Mouse (Mus musculus) heart, embryonic 12.5 days (tissue): Measurements from ENCODE around the gene Klhl29. TPM values are rescaled to one million over a fixed set of nuclear protein-coding genes. Genes with fewer than 3 reads are reported as not detected.

ENCODE experiments used
- ATAC-seq: fragments of 200-750 bp; cut with Nextera tagmentation; 2 replicates; pipeline ENCODE4 v1.8.0; 2017; ENCODE audit warnings: moderate TSS enrichment, moderate library complexity; ENCODE audit not compliant: insufficient number of reproducible peaks, low FRiP score
- H3K27ac ChIP-seq: fragments of 300-500 bp; sonication (generic); 2 replicates; pipeline ENCODE4 v1.5.1; 2016; ENCODE audit warnings: mild to moderate bottlenecking, moderate library complexity; ENCODE audit not compliant: poor library complexity, severe bottlenecking
- H3K27me3 ChIP-seq: fragments of 300-500 bp; sonication (generic); replicated peaks from 2 replicates; pipeline ENCODE4 v1.6.1; 2016; ENCODE audit warnings: mild to moderate bottlenecking, moderate library complexity
- H3K36me3 ChIP-seq: fragments of 300-500 bp; sonication (generic); 2 replicates; pipeline ENCODE4 v1.6.1; 2016; ENCODE audit warnings: mild to moderate bottlenecking, moderate library complexity
- H3K4me1 ChIP-seq: fragments of 300-500 bp; sonication (generic); replicated peaks from 2 replicates; pipeline ENCODE4 v1.6.1; 2016; ENCODE audit warnings: mild to moderate bottlenecking
- H3K4me2 ChIP-seq: fragments of 300-500 bp; sonication (generic); 2 replicates; pipeline ENCODE4 v1.6.1; 2016; ENCODE audit warnings: mild to moderate bottlenecking, moderate library complexity
- H3K4me3 ChIP-seq: fragments of 300-500 bp; sonication (generic); 2 replicates; pipeline ENCODE4 v1.5.1; 2016; ENCODE audit warnings: mild to moderate bottlenecking
- H3K9ac ChIP-seq: fragments of 300-500 bp; sonication (generic); 2 replicates; pipeline ENCODE4 v1.6.1; 2016; ENCODE audit warnings: mild to moderate bottlenecking, moderate library complexity
- H3K9me3 ChIP-seq: fragments of 300-500 bp; sonication (generic); replicated peaks from 2 replicates; pipeline ENCODE4 v1.6.1; 2016; ENCODE audit warnings: mild to moderate bottlenecking, moderate library complexity
- WGBS: fragments of 180-500 bp; shearing (Covaris S2); methylation state at CpG from one replicate; pipeline ENCODE4 v1.1.7; 2016; 5-methylcytosine and 5-hydroxymethylcytosine counted together
- polyA plus RNA-seq: library from polyadenylated mRNA; unstranded; fragments of >200 nt; fragmentation: Nextera tagmentation; extraction: Ambion mirVana; gene quantifications from 2 replicates; pipeline ENCODE4 v1.2.1, GENCODE M21; 2016

Gene Klhl29
- polyA plus RNA-seq, 1 experiment from 2014 or later = 0.42 TPM

DNA sequence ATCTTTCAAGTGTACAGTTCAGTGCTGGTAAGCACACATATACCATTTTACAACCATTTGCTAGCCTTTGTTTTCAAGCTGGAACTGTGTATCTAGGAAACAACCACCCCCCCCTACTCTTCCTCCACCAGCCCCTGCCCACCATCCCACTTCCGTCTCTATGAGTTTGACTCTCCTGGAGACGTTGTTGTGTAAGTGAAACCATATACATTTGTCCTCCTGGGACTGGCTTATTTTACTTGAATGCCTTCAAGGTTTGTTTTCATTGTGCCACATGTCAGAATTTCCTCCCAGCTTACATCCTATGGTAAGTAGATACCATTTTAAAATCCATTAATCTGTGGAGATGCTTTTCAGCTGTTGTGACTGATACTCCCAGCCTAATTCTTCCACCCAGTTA lies 267.7 kb downstream of the Klhl29 start:
- Histone ChIP-seq H3K4me2 (no peak overlapping the region), H3K9ac (no peak overlapping the region), H3K27me3 (no peaks in the 10 kb centered on the region), H3K27ac (no peak overlapping the region), H3K36me3 (no peaks in the 10 kb centered on the region), H3K4me3 (no peak overlapping the region), H3K9me3 (no peaks in the 10 kb centered on the region), H3K4me1 (no peaks in the 10 kb centered on the region; the same call in 1 of the 2 replicates)
- WGBS = 61% methylated on average over 2 of the region's 2 CpGs
- no peak for ATAC-seq

DNA sequence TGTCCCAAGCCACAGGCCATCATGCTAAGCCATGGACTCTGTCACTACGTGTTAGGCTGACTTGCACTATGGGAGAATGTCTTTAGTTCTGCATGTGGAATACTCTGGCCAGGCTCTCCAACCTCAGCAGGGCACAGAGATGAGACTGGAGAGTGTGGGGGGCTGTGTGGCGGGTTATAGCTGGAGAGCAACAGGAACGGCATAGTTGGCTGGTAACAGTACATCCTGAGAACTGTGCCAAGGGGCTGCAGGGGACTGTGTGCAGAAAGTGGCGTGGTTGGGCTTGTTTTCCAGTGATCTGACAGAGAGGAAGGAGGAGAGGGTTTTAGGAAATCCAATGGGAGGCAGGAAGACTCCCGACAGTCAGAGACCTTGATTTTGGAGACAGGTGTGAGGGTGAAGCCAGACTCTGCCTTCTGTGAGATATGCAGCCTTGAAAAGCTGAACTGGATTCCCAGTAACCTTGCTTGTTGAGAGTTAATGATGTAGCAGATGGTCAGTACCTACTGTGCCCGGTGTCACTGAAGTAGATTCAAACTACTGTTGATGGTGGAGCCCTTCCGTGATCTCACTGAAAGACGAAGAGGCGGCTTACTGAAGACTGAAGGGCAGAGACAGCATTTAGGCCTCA lies 270.9 kb downstream of the Klhl29 start:
- no peak for ATAC-seq
- Histone ChIP-seq H3K36me3 (no peaks in the 10 kb centered on the region), H3K27ac (no peak overlapping the region), H3K4me3 (no peak overlapping the region), H3K4me2 (no peak overlapping the region), H3K9me3 (no peaks in the 10 kb centered on the region), H3K27me3 (no peaks in the 10 kb centered on the region), H3K9ac (no peak overlapping the region), H3K4me1 (peaks cover 6% of the 10 kb centered on the region; the same call in 1 of the 2 replicates)
- 82% methylated on average over 9 of the region's 9 CpGs for WGBS

DNA sequence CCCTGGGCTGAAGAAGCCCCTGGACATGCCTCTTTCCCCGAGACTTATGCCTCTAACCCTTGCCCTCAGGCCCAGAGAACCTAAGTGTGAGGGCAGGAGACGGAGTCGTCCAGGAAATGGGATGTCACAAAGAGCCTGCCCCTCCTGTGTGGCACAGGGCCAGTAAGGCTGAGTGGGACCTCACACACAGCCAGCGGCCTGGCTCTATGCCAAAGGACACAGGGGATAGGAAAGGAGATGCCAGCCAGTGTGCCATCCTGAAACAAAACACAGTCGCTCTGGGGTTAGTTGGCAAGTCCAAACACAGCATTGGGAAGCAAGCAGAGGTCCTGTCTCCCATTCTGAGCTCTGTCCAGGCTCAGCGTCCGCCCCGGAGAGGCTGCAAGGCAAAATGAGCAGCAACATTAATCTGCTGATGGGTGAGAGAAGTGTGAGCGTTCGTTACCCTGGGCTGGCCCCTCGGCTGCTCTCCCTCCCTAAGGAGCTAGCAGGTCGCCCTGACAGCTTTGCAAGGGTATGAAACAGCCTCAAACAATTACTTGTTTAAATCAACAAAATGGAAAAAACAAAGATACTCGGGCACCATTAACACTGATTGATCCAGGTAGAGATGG lies 274.0 kb downstream of the Klhl29 start:
- Histone ChIP-seq H3K4me3 (no peak overlapping the region), H3K9me3 (no peaks in the 10 kb centered on the region), H3K9ac (no peak overlapping the region), H3K36me3 (no peaks in the 10 kb centered on the region), H3K27ac (no peak overlapping the region), H3K27me3 (no peaks in the 10 kb centered on the region), H3K4me1 (peaks cover 6% of the 10 kb centered on the region; the same call in 1 of the 2 replicates), H3K4me2 (no peak overlapping the region)
- WGBS = 63% methylated on average over 13 of the region's 13 CpGs
- ATAC-seq = 0 out of 2 replicates have a peak, but pooled peaks have one; percentile 18

- Histone ChIP-seq H3K4me3 (no peak overlapping the region), H3K9me3 (no peaks in the 10 kb centered on the region), H3K4me1 (peaks cover 6% of the 10 kb centered on the region; the same call in 1 of the 2 replicates), H3K36me3 (no peaks in the 10 kb centered on the region), H3K27ac (no peak overlapping the region), H3K4me2 (no peak overlapping the region), H3K9ac (no peak overlapping the region), H3K27me3 (no peaks in the 10 kb centered on the region)
- WGBS = 69% methylated on average over 9 of the region's 9 CpGs
- no peak; the same call in 1 of the 2 replicates for ATAC-seq
Measured at GRCm38 (mm10) chr12:5099572-5099971, 275.9 kb downstream of the Klhl29 start.

- Histone ChIP-seq H3K27me3 (no peaks in the 10 kb centered on the region), H3K27ac (no peak overlapping the region), H3K9ac (no peak overlapping the region), H3K4me1 (peaks cover 15% of the 10 kb centered on the region), H3K4me2 (no peak overlapping the region), H3K36me3 (no peaks in the 10 kb centered on the region), H3K4me3 (no peak overlapping the region), H3K9me3 (no peaks in the 10 kb centered on the region)
- ATAC-seq = no peak
- WGBS = 21% methylated on average over 1 of the region's 1 CpGs
Measured at GRCm38 (mm10) chr12:5088639-5089038, 286.8 kb downstream of the Klhl29 start.

DNA sequence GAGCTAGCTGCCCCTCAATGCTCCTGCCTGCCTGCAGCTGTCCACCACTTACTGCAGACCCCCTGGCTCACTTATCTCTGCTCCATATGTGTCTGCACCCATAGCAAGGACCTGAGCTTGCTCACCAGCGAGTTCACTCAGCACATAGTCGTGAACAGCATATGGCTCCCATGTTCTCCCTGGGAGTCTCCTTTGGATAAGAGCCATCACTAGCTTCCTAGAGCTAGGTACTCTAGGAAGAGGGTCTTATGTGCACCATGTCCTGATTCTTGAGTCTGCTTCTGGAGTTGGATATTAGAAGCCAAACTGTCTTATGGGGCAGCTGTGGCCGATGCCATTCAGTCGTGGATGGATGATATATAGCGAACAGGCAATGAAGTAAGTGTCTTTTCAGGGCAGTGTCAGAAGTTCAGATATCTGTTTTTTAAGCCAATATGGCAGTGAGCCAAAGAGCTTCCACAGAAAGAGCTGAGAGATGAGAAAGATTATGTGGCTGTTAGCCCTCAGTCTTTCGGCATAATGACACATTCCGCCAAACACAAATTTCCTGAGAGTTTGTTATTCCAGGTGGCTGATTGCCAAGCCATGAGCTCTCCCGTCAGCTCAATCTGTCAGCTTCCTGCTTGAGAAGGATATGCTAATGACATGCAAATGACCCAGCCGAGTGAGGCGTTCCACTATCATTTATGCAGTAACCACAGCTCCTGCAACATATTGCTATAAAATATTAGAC lies 287.5 kb downstream of the Klhl29 start:
- Histone ChIP-seq H3K27me3 (no peaks in the 10 kb centered on the region), H3K4me3 (no peak overlapping the region), H3K4me2 (peak overlapping the region; percentile 22; the same call in 1 of the 2 replicates), H3K27ac (no peak overlapping the region), H3K4me1 (peaks cover 15% of the 10 kb centered on the region), H3K9me3 (no peaks in the 10 kb centered on the region), H3K9ac (no peak overlapping the region), H3K36me3 (no peaks in the 10 kb centered on the region)
- 34% methylated on average over 10 of the region's 10 CpGs for WGBS
- ATAC-seq = no peak; the same call in 1 of the 2 replicates

- no peak overlapping the region for H3K4me3 ChIP-seq
- H3K9ac ChIP-seq = no peak overlapping the region
- no peaks in the 10 kb centered on the region for H3K27me3 ChIP-seq
- no peak for ATAC-seq
- H3K27ac ChIP-seq = no peak overlapping the region
- peaks cover 15% of the 10 kb centered on the region for H3K4me1 ChIP-seq
- H3K36me3 ChIP-seq = no peaks in the 10 kb centered on the region
- H3K9me3 ChIP-seq = 0 out of 2 replicates have a peak, but pooled peaks cover 4% of the 10 kb centered on the region
- H3K4me2 ChIP-seq = no peak overlapping the region
- WGBS = 90% methylated on average over 5 of the region's 5 CpGs
Measured at GRCm38 (mm10) chr12:5084714-5085113, 290.8 kb downstream of the Klhl29 start.

DNA sequence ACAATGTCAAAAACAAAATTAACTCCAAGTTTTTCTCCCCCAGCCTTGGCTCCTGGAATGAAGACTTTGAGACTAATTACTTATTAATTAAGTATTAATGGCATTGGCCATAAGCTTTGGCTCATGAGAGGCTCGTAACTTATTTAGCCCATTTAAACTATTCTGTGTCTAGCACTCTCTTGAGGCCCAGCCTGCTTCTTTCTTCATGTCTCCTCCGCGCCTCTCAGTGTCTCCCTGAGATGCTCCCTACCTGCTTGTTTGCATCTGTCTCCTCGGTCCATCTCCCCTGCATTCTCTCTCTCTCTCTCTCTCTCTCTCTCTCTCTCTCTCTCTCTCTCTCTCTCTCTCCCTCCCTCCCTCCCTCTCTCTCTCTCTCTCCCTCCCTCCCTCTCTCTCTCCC lies 294.0 kb downstream of the Klhl29 start:
- H3K4me3 ChIP-seq = no peak overlapping the region
- H3K27me3 ChIP-seq = no peaks in the 10 kb centered on the region
- no peaks in the 10 kb centered on the region for H3K4me1 ChIP-seq
- 88% methylated on average over 4 of the region's 4 CpGs for WGBS
- ATAC-seq = no peak
- 0 out of 2 replicates have a peak, but pooled peaks cover 4% of the 10 kb centered on the region for H3K9me3 ChIP-seq
- no peak overlapping the region for H3K4me2 ChIP-seq
- H3K27ac ChIP-seq = no peak overlapping the region
- H3K36me3 ChIP-seq = no peaks in the 10 kb centered on the region
- no peak overlapping the region for H3K9ac ChIP-seq

DNA sequence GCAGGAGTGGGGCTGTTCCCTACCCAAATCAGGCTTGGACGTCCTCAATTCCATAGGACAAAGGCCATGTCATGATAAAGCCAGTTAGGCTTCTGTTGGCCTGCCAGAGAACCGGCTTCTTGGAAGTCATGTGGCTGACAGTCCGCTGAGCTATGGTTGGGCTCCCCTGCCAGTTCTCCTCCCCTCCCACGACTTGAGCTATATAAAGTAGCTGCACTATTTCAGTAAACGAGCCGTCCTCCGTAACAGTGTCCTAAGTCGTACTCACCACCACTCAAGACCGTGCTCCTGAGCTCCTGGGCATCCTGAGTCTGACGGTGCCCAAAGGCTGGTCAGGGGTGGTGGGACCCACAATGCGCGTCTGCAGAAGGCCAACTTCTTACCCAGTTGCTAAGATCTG lies 302.3 kb downstream of the Klhl29 start:
- Histone ChIP-seq H3K9me3 (no peaks in the 10 kb centered on the region), H3K36me3 (no peaks in the 10 kb centered on the region), H3K27me3 (no peaks in the 10 kb centered on the region), H3K4me1 (0 out of 2 replicates have a peak, but pooled peaks cover 7% of the 10 kb centered on the region), H3K4me3 (no peak overlapping the region), H3K9ac (no peak overlapping the region), H3K4me2 (peak overlapping the region; percentile 45), H3K27ac (no peak overlapping the region)
- ATAC-seq = no peak
- 53% methylated on average over 12 of the region's 12 CpGs for WGBS

DNA sequence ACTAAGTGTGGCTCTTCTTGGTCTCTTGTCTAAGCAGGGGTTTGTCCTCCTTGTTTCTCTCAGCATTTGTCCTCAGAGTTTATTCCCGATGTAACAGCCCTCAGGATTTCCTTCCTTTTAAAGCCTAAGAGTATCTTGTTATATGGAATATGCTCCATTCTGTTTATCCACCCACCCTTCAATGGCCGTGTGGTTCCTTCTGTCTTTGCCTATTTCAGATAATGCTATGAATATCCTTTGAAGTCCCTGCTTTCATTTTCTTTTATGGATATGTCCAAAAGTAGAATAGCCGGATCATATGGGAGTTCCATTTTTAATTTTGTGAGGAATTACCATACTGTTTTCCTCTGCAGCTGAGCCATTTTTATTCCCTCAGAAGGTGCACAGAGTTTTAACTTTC lies 305.4 kb downstream of the Klhl29 start:
- Histone ChIP-seq H3K4me3 (no peak overlapping the region), H3K4me1 (0 out of 2 replicates have a peak, but pooled peaks cover 7% of the 10 kb centered on the region), H3K9ac (no peak overlapping the region), H3K27me3 (no peaks in the 10 kb centered on the region), H3K36me3 (no peaks in the 10 kb centered on the region), H3K4me2 (no peak overlapping the region), H3K27ac (no peak overlapping the region), H3K9me3 (no peaks in the 10 kb centered on the region)
- ATAC-seq = no peak
- 77% methylated on average over 3 of the region's 3 CpGs for WGBS

- ATAC-seq = no peak
- H3K4me1 ChIP-seq = no peaks in the 10 kb centered on the region
- WGBS = 50% methylated on average over 3 of the region's 3 CpGs
- H3K9me3 ChIP-seq = 0 out of 2 replicates have a peak, but pooled peaks cover 6% of the 10 kb centered on the region
- no peaks in the 10 kb centered on the region for H3K36me3 ChIP-seq
- H3K27me3 ChIP-seq = no peaks in the 10 kb centered on the region
- H3K4me2 ChIP-seq = no peak overlapping the region
- no peak overlapping the region for H3K27ac ChIP-seq
- H3K4me3 ChIP-seq = no peak overlapping the region
- H3K9ac ChIP-seq = no peak overlapping the region
Measured at GRCm38 (mm10) chr12:5067590-5067989, 307.9 kb downstream of the Klhl29 start.
